Mouse (Mus musculus): ENCODE results near the gene Vil1.

- no peak for TF ChIP-seq CTCF (IDR thresholded peaks at IDR 0.05; ENCODE audit: low read depth, low read length)
- no peak for TF ChIP-seq POLR2A (IDR thresholded peaks at IDR 0.05; ENCODE audit: extremely low read depth, insufficient read depth, low read length)
These were observed 28.7 kb downstream of the Vil1 start for GRCm38 (mm10) chr1:74437702-74438427.
